Mouse (Mus musculus): ENCODE results near the gene Bri3. TPM values are rescaled to one million over a fixed set of nuclear protein-coding genes. Genes with fewer than 3 reads are reported as not detected.
A peak's percentile ranks its signal among the peaks of the same experiment; 100 is the strongest.
"Not testable (repeated sequence)": the region's sequence is repeated elsewhere in the genome, so short reads cannot be mapped to it uniquely, and the experiment has no call there.

The Bri3 gene
- polyA plus RNA-seq, 1 experiment from 2014 or later = 87.9 TPM

GRCm38 (mm10) chr5:144289769-144290440, 45.7 kb downstream of the Bri3 start:
- no peak for DNase-seq (ENCODE audit: low spot score)

GRCm38 (mm10) chr5:144294908-144295307, 50.7 kb downstream of the Bri3 start:
- no peak for DNase-seq (ENCODE audit: low spot score)

GRCm38 (mm10) chr5:144295357-144295756, 51.1 kb downstream of the Bri3 start:
- no peak for DNase-seq (ENCODE audit: low spot score)

GRCm38 (mm10) chr5:144296090-144296604, 51.9 kb downstream of the Bri3 start:
- no peak for DNase-seq (ENCODE audit: low spot score)

GRCm38 (mm10) chr5:144303071-144303470, 58.8 kb downstream of the Bri3 start:
- no peak for DNase-seq (ENCODE audit: low spot score)

GRCm38 (mm10) chr5:144308929-144309328, 64.7 kb downstream of the Bri3 start:
- DNase-seq (ENCODE audit: low spot score) = no peak

GRCm38 (mm10) chr5:144312183-144312582, 67.9 kb downstream of the Bri3 start:
- no peak for DNase-seq (ENCODE audit: low spot score)

- no peak for DNase-seq (ENCODE audit: low spot score)
Measured at GRCm38 (mm10) chr5:144313335-144313734, 69.1 kb downstream of the Bri3 start.

- no peak for DNase-seq (ENCODE audit: low spot score)
Measured at GRCm38 (mm10) chr5:144314731-144315494, 70.7 kb downstream of the Bri3 start.

GRCm38 (mm10) chr5:144316442-144316841, 72.2 kb downstream of the Bri3 start:
- no peak for DNase-seq (ENCODE audit: low spot score)

GRCm38 (mm10) chr5:144317426-144317825, 73.2 kb downstream of the Bri3 start:
- DNase-seq (ENCODE audit: low spot score) = no peak

- DNase-seq (ENCODE audit: low spot score) = no peak
Measured at GRCm38 (mm10) chr5:144318286-144318685, 74.0 kb downstream of the Bri3 start.

GRCm38 (mm10) chr5:144321681-144322080, 77.4 kb downstream of the Bri3 start:
- DNase-seq (ENCODE audit: low spot score) = no peak

GRCm38 (mm10) chr5:144322717-144323116, 78.5 kb downstream of the Bri3 start:
- no peak for DNase-seq (ENCODE audit: low spot score)

- no peak for DNase-seq (ENCODE audit: low spot score)
Measured at GRCm38 (mm10) chr5:144334010-144334409, 89.8 kb downstream of the Bri3 start.

- DNase-seq (ENCODE audit: low spot score) = not testable (repeated sequence)
Measured at GRCm38 (mm10) chr5:144335357-144335756, 91.1 kb downstream of the Bri3 start.

- DNase-seq (ENCODE audit: low spot score) = no peak
Measured at GRCm38 (mm10) chr5:144338787-144339186, 94.5 kb downstream of the Bri3 start.

- no peak for DNase-seq (ENCODE audit: low spot score)
Measured at GRCm38 (mm10) chr5:144341085-144341484, 96.8 kb downstream of the Bri3 start.

GRCm38 (mm10) chr5:144344592-144344991, 100.4 kb downstream of the Bri3 start:
- peak; percentile 43 for DNase-seq (ENCODE audit: low spot score)

- no peak for DNase-seq (ENCODE audit: low spot score)
Measured at GRCm38 (mm10) chr5:144351185-144351584, 106.9 kb downstream of the Bri3 start.

- no peak for DNase-seq (ENCODE audit: low spot score)
Measured at GRCm38 (mm10) chr5:144352250-144353047, 108.2 kb downstream of the Bri3 start.

Data from thymus, postnatal 0 days (tissue).